Mouse (Mus musculus) neural tube, embryonic 13.5 days (tissue): ENCODE data around the gene Jade1. TPM values are rescaled to one million over a fixed set of nuclear protein-coding genes. Genes with fewer than 3 reads are reported as not detected.

Experiments used
- ATAC-seq: fragments of 200-750 bp; cut with Nextera tagmentation; 2 replicates; pipeline ENCODE4 v1.8.0; 2017; ENCODE audit warnings: low read depth, mild to moderate bottlenecking, moderate TSS enrichment, moderate library complexity
- H3K27ac ChIP-seq: fragments of 300-500 bp; sonication (generic); replicated peaks from 2 replicates; pipeline ENCODE4 v1.5.1; 2015; ENCODE audit warnings: moderate library complexity, mild to moderate bottlenecking, inconsistent platforms
- H3K27me3 ChIP-seq: fragments of 300-500 bp; sonication (generic); 2 replicates; pipeline ENCODE4 v1.6.1; 2015; ENCODE audit warnings: mild to moderate bottlenecking, inconsistent platforms
- H3K36me3 ChIP-seq: fragments of 300-500 bp; sonication (generic); 2 replicates; pipeline ENCODE4 v1.6.1; 2015; ENCODE audit warnings: mild to moderate bottlenecking, inconsistent platforms
- H3K4me1 ChIP-seq: fragments of 300-500 bp; sonication (generic); replicated peaks from 2 replicates; pipeline ENCODE4 v1.6.1; 2015; ENCODE audit warnings: inconsistent platforms
- H3K4me2 ChIP-seq: fragments of 300-500 bp; sonication (generic); 2 replicates; pipeline ENCODE4 v1.6.1; 2015; ENCODE audit warnings: inconsistent platforms, mild to moderate bottlenecking, moderate library complexity
- H3K4me3 ChIP-seq: fragments of 300-500 bp; sonication (generic); 2 replicates; pipeline ENCODE4 v1.5.1; 2015; ENCODE audit warnings: mild to moderate bottlenecking, inconsistent platforms
- H3K9ac ChIP-seq: fragments of 300-500 bp; sonication (generic); 2 replicates; pipeline ENCODE4 v1.6.1; 2015; ENCODE audit warnings: moderate library complexity, mild to moderate bottlenecking, inconsistent platforms
- H3K9me3 ChIP-seq: fragments of 300-500 bp; sonication (generic); 2 replicates; pipeline ENCODE4 v1.6.1; 2016; ENCODE audit warnings: inconsistent platforms
- WGBS: fragments of 180-500 bp; shearing (Covaris S2); methylation state at CpG from one replicate; pipeline ENCODE4 v1.1.7; 2015; 5-methylcytosine and 5-hydroxymethylcytosine counted together
- polyA plus RNA-seq: library from polyadenylated mRNA; unstranded; fragments of >200 nt; fragmentation: Nextera tagmentation; extraction: Ambion mirVana; gene quantifications from 2 replicates; pipeline ENCODE4 v1.2.1, GENCODE M21; 2015

The Jade1 gene
- polyA plus RNA-seq, 1 experiment from 2014 or later, result 10.4 TPM

- Histone ChIP-seq H3K4me1 (peaks cover 13% of the 10 kb centered on the region), H3K9me3 (no peaks in the 10 kb centered on the region), H3K27ac (peak overlapping the region; percentile 97), H3K36me3 (no peaks in the 10 kb centered on the region), H3K9ac (peak overlapping the region; percentile 84), H3K27me3 (no peaks in the 10 kb centered on the region), H3K4me3 (peak overlapping the region; percentile 74), H3K4me2 (peak overlapping the region; percentile 87)
- under 1% methylated on average over 26 of the region's 26 CpGs for WGBS
- ATAC-seq, result peak; percentile 67
These were observed 10.4 kb downstream of the Jade1 start for GRCm38 (mm10) chr3:41565955-41566354.

GRCm38 (mm10) chr3:41569943-41570342 lies 14.4 kb downstream of the Jade1 start:
- Histone ChIP-seq H3K4me2 (no peak overlapping the region), H3K27ac (no peak overlapping the region), H3K4me3 (no peak overlapping the region), H3K9ac (no peak overlapping the region), H3K27me3 (no peaks in the 10 kb centered on the region), H3K4me1 (peaks cover 27% of the 10 kb centered on the region), H3K9me3 (no peaks in the 10 kb centered on the region), H3K36me3 (no peaks in the 10 kb centered on the region)
- WGBS, result 77% methylated on average over 5 of the region's 5 CpGs
- no peak for ATAC-seq

DNA sequence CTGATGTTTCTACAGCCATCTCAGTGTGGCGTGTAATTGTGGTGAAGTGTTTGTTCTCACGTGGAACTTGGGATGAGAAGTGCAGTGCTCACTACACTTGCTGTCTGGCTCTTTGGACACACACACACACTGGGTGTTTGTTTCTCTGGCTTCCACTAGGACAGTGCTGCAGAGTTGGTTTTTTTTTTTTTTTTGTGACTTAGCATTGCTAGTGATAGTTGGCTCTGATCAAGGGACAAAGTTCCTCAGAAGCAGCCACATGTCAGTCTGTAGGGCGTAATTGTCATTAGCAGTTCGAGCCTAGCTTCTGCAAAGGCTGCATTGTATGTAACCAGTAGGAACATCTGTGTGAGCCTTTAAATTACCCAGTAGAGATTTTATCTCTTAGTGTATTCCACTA lies 16.6 kb downstream of the Jade1 start:
- 65% methylated on average over 4 of the region's 4 CpGs for WGBS
- no peaks in the 10 kb centered on the region for H3K36me3 ChIP-seq
- no peaks in the 10 kb centered on the region for H3K9me3 ChIP-seq
- H3K4me2 ChIP-seq, result no peak overlapping the region
- no peak for ATAC-seq
- peaks cover 26% of the 10 kb centered on the region for H3K4me1 ChIP-seq
- no peak overlapping the region for H3K27ac ChIP-seq
- no peak overlapping the region for H3K9ac ChIP-seq
- no peak overlapping the region for H3K4me3 ChIP-seq
- no peaks in the 10 kb centered on the region for H3K27me3 ChIP-seq

DNA sequence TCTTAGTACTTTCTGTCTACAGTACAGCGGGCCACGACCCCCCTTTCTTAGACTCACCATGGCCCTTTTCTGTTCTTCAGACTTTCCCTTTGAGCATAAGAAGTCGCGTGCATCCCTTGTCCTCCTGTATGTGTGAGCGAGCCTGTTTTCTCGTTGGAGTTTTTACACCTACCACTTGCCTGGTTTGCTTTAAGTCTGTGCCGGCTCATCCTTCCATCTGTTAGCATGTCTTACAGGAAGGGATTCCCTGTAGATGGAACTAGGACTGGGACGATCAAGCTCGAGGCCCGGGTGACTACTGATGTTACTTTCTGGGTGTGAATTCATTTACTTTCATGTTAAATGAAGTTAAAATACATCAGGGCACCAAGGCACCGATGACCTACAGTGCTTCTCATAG lies 17.4 kb downstream of the Jade1 start:
- WGBS, result 90% methylated on average over 11 of the region's 11 CpGs
- H3K4me1 ChIP-seq, result peaks cover 30% of the 10 kb centered on the region

DNA sequence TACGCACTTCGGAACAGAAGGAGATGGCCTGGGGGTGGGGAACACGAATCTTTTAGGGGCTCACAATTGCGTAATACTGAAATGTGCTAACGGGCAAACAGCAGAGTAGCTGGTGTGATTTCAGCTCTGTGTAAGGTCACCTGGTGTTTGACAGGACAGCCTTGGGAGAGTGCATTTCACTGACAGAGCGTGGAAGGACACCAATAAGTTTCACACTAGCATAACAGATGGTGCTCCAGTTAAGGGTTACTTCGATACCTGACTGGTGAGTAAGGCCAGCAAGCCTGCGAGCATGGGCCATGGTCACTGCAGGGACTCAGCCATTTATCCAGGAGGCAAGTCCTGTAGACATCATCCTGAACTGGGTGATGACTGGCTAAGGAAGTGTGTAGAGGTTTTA lies 18.7 kb downstream of the Jade1 start:
- Histone ChIP-seq H3K9me3 (no peaks in the 10 kb centered on the region), H3K36me3 (no peaks in the 10 kb centered on the region), H3K27me3 (no peaks in the 10 kb centered on the region), H3K27ac (no peak overlapping the region), H3K4me3 (no peak overlapping the region), H3K4me1 (peaks cover 37% of the 10 kb centered on the region), H3K4me2 (no peak overlapping the region), H3K9ac (no peak overlapping the region)
- ATAC-seq, result no peak
- WGBS, result 58% methylated on average over 8 of the region's 8 CpGs

More for the DNA sequence above, 17.4 kb downstream of the Jade1 start:
- H3K27me3 ChIP-seq, result no peaks in the 10 kb centered on the region
- ATAC-seq, result no peak
- no peak overlapping the region for H3K4me3 ChIP-seq
- H3K4me2 ChIP-seq, result no peak overlapping the region
- H3K27ac ChIP-seq, result no peak overlapping the region
- no peaks in the 10 kb centered on the region for H3K36me3 ChIP-seq
- no peak overlapping the region for H3K9ac ChIP-seq
- H3K9me3 ChIP-seq, result no peaks in the 10 kb centered on the region

DNA sequence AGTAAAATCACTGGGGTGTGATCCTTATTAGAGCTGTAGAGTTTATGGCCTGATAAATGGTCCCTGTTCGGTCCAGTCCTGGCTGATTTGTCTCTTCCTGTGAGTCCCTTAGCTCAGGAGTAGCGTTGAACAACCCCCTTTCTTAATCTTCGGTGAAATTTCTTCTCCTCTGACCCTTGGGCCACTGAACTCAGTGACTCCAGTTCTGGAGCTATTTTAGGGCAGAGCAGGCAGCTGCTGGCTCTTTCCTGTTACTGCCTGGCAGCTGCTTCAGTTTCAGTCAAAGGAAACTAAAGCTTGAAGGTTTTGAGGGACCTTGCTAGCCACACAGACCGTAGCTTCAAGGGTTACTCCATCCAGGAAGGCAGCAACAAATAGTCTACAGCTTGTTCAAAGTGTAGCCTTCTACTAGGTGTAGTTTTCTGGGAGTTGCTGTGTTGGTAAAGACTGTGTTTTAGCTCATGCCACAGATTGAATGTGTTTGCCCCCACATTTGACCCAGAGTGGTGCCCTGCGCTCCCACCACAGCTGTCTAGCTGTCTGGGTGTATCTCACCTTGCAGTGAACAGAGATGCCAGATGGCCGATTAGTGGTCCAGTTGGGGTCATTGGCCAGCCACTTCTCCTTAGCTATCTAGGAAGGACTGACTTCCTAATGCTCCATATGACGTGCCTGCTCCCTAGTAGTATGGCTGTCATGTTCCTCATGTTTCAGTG lies 19.3 kb downstream of the Jade1 start:
- Histone ChIP-seq H3K27me3 (no peaks in the 10 kb centered on the region), H3K4me2 (no peak overlapping the region), H3K27ac (peak overlapping the region; percentile 5; the same call in 1 of the 2 replicates), H3K4me3 (no peak overlapping the region), H3K4me1 (peaks cover 37% of the 10 kb centered on the region), H3K9ac (0 out of 2 replicates have a peak overlapping the region, but pooled peaks have one; percentile 22), H3K36me3 (no peaks in the 10 kb centered on the region), H3K9me3 (no peaks in the 10 kb centered on the region)
- WGBS, result 56% methylated on average over 7 of the region's 7 CpGs
- ATAC-seq, result no peak

DNA sequence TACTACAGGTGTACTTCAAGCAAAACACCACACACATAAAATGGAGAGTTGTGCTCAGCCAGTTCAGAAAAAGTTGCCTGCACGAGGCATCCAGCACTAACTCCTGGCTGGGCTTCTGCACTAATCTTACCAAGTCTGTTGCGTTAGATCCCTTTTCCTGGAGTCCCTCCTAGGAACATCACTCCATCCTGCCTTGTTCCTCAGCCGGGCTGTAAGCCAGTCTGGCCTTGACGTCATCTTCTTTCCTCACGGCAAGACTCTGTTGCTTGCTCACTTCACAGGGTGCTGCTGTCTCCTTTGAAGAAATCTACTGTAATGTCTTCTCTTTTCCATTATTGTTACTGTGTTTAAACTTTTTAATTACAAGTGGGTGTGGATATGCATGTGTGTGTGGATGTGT lies 20.4 kb downstream of the Jade1 start:
- WGBS, result 85% methylated on average over 5 of the region's 5 CpGs
- no peak for ATAC-seq
- no peak overlapping the region for H3K4me2 ChIP-seq

GRCm38 (mm10) chr3:41577240-41577639 lies 21.7 kb downstream of the Jade1 start:
- H3K27ac ChIP-seq, result no peak overlapping the region
- no peak for ATAC-seq
- no peak overlapping the region for H3K4me2 ChIP-seq
- no peak overlapping the region for H3K4me3 ChIP-seq
- no peaks in the 10 kb centered on the region for H3K27me3 ChIP-seq
- H3K9me3 ChIP-seq, result no peaks in the 10 kb centered on the region
- 76% methylated on average over 2 of the region's 2 CpGs for WGBS
- no peak overlapping the region for H3K9ac ChIP-seq
- no peaks in the 10 kb centered on the region for H3K36me3 ChIP-seq
- H3K4me1 ChIP-seq, result peaks cover 50% of the 10 kb centered on the region

More for the DNA sequence above, 20.4 kb downstream of the Jade1 start:
- H3K9ac ChIP-seq, result no peak overlapping the region
- H3K9me3 ChIP-seq, result no peaks in the 10 kb centered on the region
- H3K4me1 ChIP-seq, result peaks cover 48% of the 10 kb centered on the region
- no peaks in the 10 kb centered on the region for H3K27me3 ChIP-seq
- no peak overlapping the region for H3K4me3 ChIP-seq
- no peaks in the 10 kb centered on the region for H3K36me3 ChIP-seq
- no peak overlapping the region for H3K27ac ChIP-seq

- Histone ChIP-seq H3K27me3 (no peaks in the 10 kb centered on the region), H3K36me3 (no peaks in the 10 kb centered on the region), H3K9me3 (no peaks in the 10 kb centered on the region), H3K4me2 (no peak overlapping the region), H3K27ac (no peak overlapping the region), H3K9ac (no peak overlapping the region), H3K4me3 (no peak overlapping the region), H3K4me1 (peaks cover 52% of the 10 kb centered on the region)
- ATAC-seq, result no peak
- whole genome bisulfite sequencing, result 22% methylated on average over 4 of the region's 4 CpGs
These were observed 24.3 kb downstream of the Jade1 start for GRCm38 (mm10) chr3:41579873-41580272.

GRCm38 (mm10) chr3:41580401-41581323 lies 25.1 kb downstream of the Jade1 start:
- H3K9me3 ChIP-seq, result no peaks in the 10 kb centered on the region
- peaks cover 47% of the 10 kb centered on the region for H3K4me1 ChIP-seq
- no peaks in the 10 kb centered on the region for H3K27me3 ChIP-seq
- peak overlapping the region; percentile 57 for H3K27ac ChIP-seq
- H3K4me2 ChIP-seq, result peak overlapping the region; percentile 6; the same call in 1 of the 2 replicates
- H3K4me3 ChIP-seq, result no peak overlapping the region
- ATAC-seq, result no peak
- H3K36me3 ChIP-seq, result no peaks in the 10 kb centered on the region
- H3K9ac ChIP-seq, result peak overlapping the region; percentile 55; the same call in 1 of the 2 replicates
- WGBS, result 25% methylated on average over 14 of the region's 14 CpGs

DNA sequence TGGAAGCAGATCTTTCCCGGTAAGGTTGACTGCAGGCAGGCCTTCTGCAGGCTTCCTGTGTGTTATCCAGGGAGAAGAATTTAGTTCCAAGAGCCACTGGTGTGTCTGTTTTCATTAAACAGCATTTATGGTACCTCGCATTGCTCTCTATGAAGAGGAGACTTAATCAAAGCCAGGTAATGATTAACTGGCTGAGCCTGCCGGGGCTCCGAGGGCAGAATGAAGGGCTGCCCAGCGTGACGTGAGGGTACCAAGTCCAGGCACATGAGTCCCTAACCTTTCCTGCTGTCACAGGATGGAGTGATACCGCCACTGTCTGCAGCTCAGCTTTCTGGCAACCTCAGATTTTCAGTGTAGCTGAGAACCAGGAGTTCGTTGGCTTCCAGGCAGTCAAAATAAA lies 25.9 kb downstream of the Jade1 start:
- Histone ChIP-seq H3K4me2 (0 out of 2 replicates have a peak overlapping the region, but pooled peaks have one; percentile 6), H3K36me3 (no peaks in the 10 kb centered on the region), H3K27me3 (no peaks in the 10 kb centered on the region), H3K9me3 (no peaks in the 10 kb centered on the region), H3K4me3 (no peak overlapping the region), H3K27ac (peak overlapping the region; percentile 57), H3K9ac (peak overlapping the region; percentile 55; the same call in 1 of the 2 replicates), H3K4me1 (peaks cover 47% of the 10 kb centered on the region)
- no peak for ATAC-seq
- 26% methylated on average over 8 of the region's 8 CpGs for WGBS

DNA sequence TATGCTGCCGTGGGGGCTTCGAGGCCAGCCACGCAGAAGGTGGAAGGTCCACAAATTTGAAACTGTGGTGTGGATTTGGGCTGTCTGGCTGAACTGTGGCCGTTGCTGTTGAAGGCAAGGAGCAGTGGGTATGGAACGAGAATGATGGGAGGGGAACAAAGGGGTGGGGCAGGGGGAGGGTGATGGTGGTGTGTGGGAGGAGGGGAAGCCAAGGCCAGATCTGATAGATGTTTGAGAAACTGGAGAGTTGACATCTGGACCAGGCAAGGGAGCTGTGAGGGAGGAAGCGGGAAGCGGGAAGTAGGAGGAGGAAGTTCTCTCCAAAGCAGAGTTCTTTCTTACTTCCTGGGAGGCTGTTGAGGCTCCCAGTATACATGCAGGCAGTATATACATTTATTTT lies 26.7 kb downstream of the Jade1 start:
- ATAC-seq, result no peak
- H3K4me2 ChIP-seq, result no peak overlapping the region
- H3K36me3 ChIP-seq, result no peaks in the 10 kb centered on the region
- 75% methylated on average over 7 of the region's 7 CpGs for WGBS
- no peaks in the 10 kb centered on the region for H3K27me3 ChIP-seq
- no peak overlapping the region for H3K27ac ChIP-seq
- H3K4me1 ChIP-seq, result peaks cover 47% of the 10 kb centered on the region
- H3K4me3 ChIP-seq, result no peak overlapping the region
- H3K9ac ChIP-seq, result no peak overlapping the region
- no peaks in the 10 kb centered on the region for H3K9me3 ChIP-seq
